Mouse (Mus musculus): ENCODE measurements at regions not wholly inside any gene's neighbourhood (a gene's known extent, or its start where the extent isn't known, plus 50 kb on each side); places are given as distances from the start of the nearest gene placed in this dataset.

DNA sequence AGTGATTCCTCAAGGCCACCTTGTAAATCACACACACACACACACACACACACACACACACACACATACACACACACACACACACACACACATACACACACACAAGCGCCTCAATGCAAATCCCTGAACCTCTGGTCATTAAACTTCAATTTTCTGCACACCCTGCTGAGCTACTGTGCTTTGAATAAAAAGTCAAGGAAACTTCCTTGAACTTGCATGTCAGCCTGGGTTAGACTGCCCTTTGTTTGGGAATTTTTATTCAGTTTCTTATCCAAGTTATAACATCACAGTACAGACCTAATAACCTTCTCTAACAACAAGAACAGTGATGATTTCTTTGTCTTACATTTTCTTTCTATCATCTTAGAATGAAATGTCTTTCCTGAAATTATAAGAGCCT, 528.1 kb upstream of the Cdh11 start:
- TF ChIP-seq CTCF (IDR thresholded peaks at IDR 0.05; ENCODE audit: borderline replicate concordance, insufficient read depth, low read depth, low read length), result no peak
- no peak for TF ChIP-seq POLR2A (IDR thresholded peaks at IDR 0.05; ENCODE audit: borderline replicate concordance, insufficient read depth, low read length)
